Mouse (Mus musculus) adrenal gland, postnatal 25 days (tissue): ENCODE measurements at regions not wholly inside any gene's neighbourhood (a gene's known extent, or its start where the extent isn't known, plus 50 kb on each side); places are given as distances from the start of the nearest gene placed in this dataset.

Experiments used
- DNase-seq: peaks from one replicate; pipeline ENCODE4 v3.0.0; 2021; ENCODE audit warnings: mixed read lengths

DNA sequence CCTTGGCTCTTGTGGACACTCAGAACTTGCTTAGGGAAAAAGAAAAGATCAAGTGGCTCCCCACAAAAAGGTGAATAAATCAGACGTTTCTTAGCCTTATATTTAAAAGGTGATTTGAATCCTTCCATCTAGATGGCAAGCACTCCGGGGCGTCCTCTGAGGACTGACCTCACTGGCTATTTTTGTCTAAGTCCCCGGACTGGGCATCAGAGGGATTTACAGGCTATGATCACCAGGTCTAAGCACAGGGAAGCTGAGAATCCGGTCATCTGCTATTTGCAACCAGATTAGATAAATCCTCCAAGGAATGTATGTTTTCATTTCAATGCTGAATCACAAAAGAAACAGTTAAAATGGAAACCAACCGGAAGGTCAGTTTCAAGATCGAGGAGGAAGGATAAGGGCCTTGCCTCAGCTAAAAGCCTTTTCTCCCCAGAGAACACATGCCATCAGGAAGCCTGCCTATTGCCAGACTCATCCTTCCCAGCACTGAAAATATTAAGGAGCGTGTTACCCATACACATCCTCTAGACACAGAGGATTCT is 342.1 kb downstream of the Lpin1 start:
- DNase-seq: no peak

DNA sequence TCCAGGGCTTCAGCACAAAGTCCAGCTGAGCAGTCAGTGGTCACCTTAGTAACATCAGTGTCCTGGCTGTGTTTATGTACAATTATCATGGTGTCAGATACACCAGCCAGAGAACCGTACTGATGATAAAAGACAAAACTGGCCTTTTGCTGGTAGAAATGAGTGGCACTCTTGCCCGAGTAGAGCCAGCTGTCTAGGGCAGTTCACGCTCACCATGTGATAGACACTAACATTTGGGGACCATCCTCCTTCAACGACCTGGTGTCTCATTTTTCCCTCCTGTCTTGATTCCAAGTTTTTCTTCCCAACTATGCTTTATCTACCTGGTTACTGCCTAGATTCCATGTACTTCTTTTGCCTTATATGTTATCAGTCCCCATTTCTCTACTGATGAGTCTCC is 349.3 kb downstream of the Lpin1 start:
- DNase-seq: no peak

DNA sequence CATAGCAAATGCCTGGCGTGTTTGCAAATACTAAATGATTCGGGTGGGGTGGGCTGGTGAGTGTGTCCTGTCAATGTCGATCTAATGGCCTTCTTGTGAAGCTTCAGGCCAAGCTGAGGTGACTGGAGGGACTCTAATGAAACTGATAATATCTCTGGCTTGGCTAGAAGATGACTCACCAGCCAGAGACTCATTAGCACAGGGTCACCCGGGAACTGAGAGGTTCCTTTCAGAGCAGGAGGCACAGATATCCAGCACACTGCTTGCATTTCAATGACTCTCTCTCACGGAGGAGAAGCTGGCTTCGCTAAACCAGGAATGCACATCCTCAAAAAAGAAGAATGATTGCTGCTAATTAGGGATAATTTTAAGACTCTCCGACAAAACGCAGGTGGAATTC is 349.8 kb downstream of the Lpin1 start:
- no peak for DNase-seq

- no peak for DNase-seq
Observed at GRCm38 (mm10) chr12:16260501-16260900, 350.3 kb downstream of the Lpin1 start.

GRCm38 (mm10) chr12:16250621-16251020 is 360.1 kb downstream of the Lpin1 start:
- DNase-seq: no peak

- no peak for DNase-seq
Observed at GRCm38 (mm10) chr12:16250096-16250495, 360.7 kb downstream of the Lpin1 start.

DNA sequence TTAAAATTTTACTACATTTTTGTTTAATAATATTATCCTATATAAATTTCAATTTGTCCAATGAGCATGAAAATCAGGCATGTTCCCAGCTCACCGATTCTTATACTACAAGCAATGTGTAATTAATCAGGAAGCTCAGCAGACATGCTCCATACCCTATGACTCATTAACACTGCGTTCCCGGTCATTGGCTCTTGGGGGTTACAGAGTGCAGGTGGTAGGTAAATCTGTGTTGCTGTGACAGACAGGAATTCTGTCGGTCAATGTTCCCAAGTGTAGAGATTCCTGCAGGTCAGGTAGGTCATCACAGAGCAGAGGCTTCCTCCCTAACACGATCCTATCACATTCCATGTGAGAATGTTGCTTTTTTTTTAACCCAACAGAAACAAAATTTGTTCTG is 371.0 kb downstream of the Lpin1 start:
- no peak for DNase-seq

DNA sequence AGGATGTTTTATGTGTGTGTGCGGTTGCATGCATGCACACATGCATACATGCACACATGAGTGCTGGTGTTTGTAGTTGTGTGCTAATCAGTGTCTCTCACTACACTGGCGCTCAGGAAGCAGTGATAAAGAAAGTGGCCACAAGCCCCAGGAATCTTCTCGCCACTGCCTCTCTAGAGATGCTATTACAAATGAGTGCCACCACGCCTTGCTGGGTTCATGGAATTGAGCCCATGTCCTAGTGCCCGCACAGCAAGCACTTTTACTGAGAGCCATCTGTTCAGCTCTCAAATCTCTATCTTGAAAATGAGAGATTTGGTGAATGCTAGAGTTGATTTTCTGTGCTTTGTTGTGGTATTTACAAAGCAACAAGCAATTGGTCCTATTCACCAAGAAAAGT is 373.3 kb downstream of the Lpin1 start:
- no peak for DNase-seq

DNA sequence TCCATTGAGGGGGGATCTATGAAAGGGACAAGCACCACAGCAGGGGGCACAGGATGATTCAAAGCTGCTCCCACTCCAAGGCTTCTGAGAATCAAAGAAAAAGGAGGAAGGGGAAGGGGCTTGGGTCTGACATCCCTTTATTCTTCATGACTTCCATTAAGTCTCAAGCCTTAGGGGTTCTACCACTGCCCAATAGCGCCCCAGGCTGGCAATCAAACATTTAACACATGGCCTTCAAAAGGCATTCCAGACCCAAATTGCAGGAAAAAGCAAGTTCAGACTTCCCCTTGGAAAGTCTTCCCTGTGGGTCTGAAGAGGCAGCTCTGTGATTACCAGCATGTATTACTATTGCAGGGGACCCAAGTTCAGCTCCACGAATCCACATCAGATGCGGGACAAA is 377.2 kb downstream of the Lpin1 start:
- peak; percentile 12 for DNase-seq

- DNase-seq: no peak
Observed at GRCm38 (mm10) chr12:16232828-16233227, 377.9 kb downstream of the Lpin1 start.

GRCm38 (mm10) chr12:16232051-16232450 is 378.7 kb downstream of the Lpin1 start:
- DNase-seq: no peak

GRCm38 (mm10) chr12:16231093-16231492 is 379.7 kb downstream of the Lpin1 start:
- DNase-seq: no peak

GRCm38 (mm10) chr12:16225428-16225827 is 385.3 kb downstream of the Lpin1 start:
- no peak for DNase-seq

DNA sequence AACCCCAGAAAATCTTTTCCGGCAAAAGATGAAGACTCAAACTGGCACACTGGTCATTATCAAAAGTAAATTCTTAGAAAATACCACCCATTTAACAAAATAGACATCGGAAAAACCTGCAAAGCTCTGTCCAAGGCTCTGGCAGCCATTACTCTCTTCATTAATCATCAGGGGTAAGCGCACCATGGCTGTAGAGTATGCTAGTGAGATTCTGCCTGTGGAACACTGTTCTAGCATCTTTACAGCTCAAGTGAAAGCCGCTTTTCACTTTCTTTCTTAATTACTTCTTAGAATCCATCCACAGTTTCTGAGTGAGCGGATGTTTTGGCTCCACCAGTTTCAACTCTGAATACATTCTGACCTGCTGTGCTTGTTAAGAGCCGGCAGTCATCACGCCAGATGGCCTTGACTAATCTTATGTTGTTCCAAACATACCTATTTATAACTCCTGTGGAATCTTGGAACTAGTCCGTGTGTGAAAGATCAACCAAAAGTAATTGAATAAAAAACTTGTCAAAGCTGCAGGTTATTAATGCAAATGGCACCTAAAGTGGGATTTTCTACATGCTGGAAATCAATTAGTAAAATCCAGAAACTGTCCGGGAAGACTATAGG is 387.8 kb downstream of the Lpin1 start:
- DNase-seq: no peak

DNA sequence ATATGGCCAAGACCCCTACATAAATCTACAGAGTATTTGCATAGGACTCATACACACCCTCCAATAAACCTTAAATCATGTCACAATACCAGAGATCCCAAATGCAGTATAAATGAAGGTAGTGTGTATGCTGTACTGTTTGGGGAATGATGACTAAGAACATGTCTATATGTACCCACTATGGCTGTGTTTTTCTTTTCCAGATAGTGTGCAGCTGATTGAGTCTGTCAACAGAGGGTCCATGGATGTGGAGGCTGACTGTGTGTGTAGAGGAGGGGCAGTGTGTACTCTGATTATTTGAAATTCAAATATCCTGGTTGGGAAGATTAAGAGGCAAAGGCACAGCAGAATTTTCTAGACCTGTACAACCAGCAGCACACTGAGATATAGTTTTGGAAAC is 388.6 kb downstream of the Lpin1 start:
- DNase-seq: no peak

DNA sequence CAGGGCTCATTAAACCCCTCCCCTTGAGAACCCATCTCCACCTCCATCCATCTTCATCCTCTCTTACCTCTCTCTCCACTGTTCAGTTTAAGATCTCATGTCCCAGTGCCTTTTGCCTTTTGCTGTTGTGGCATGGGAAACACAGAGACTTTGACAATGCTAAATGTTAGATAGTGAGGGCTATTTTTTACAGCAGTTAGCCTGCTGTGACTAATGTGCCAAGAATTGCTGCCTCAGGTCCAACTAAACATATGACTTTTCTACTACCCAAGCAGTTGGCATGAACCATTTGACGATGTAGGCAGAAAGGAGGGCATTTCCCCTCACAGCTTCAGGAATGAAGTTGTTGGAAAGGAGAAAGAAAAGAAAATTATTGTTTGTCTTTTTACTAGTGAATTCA is 389.6 kb downstream of the Lpin1 start:
- no peak for DNase-seq

- no peak for DNase-seq
Observed at GRCm38 (mm10) chr12:16220561-16220960, 390.2 kb downstream of the Lpin1 start.

GRCm38 (mm10) chr12:16218906-16219305 is 391.9 kb downstream of the Lpin1 start:
- DNase-seq: no peak

DNA sequence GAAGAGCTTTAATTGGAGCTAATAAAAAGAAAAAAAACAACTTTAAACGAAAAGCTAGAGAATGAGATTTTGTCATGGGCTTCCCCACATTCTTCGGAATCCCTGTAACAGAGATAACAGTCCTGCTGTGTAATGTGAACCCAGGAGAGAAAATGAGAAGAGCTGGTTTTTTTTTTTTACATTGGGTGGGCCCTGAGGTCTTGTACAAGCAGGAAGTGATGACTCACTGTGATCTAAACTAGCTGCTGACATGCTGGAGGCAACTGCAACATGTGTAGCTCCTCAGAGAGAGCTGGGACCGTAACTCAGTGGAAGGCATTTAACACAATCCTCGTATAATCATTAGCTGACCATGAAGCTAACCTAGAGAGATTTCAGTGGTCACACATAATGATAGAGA is 393.8 kb upstream of the Trib2 start:
- no peak for DNase-seq

DNA sequence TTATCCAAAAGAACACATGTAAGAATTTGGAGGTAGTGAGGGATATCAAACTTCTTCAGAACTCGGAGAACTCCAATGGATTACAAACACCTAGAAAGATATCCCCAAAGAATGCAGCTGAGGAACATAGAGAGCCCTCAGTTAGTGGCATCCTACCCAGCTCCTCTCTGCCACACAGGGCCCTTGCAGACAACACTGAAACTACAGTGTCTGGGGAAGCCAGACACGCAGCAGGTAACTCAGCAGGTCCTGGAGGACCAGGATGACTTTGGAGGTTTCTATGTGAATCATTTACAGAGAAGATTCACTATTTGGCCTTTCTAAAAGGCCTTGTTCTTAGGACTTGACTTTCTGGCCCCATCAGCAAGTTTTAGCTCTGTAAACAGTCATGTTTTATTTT is 393.4 kb upstream of the Trib2 start:
- no peak for DNase-seq

DNA sequence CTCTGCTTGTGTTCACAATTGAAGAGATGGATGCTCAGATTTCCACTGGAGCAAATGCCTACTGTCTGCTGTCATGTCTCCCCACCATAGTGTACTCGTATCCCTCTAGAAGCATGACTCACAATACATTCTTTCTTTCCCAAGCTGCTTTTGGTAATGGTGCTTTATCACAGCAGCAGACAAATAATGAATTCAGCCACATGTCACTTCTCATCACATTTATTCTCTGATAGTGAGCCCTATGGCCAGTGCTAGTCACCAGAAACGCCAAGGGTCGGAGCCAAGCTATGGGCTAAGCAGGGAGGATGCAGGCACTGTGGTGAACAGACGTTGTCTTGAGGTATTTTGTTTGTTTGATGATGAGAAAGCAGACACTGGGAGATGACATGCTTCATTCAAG is 388.2 kb upstream of the Trib2 start:
- DNase-seq: no peak

- DNase-seq: no peak
Observed at GRCm38 (mm10) chr12:16196917-16197316, 380.2 kb upstream of the Trib2 start.

DNA sequence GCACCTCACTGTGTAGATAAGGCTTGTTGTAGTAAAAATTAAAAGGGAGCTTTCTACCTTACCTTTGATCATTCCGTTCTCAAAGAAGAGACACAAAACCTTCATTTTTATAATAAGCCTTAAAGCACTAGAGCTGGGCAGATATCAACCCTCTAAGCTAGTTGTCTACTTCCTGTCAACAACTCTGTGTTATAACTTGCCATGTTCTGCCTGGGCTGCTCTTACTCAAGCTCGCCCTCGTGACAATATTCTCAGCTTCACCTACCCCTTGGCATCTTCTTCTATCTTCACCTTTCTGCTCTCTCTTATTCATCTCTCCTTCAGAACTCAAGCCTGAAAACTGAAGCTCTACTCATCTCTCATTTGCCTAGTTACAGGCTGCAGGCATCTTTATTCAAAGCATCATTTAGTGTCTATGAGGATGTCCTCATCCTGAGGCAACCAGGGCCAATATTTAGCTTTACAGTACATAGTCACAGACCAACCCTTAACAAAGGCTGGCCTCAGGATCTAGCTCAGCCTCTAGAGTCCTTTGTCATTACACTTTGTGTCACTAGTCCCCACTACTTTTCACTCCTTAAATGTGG is 375.2 kb upstream of the Trib2 start:
- no peak for DNase-seq

DNA sequence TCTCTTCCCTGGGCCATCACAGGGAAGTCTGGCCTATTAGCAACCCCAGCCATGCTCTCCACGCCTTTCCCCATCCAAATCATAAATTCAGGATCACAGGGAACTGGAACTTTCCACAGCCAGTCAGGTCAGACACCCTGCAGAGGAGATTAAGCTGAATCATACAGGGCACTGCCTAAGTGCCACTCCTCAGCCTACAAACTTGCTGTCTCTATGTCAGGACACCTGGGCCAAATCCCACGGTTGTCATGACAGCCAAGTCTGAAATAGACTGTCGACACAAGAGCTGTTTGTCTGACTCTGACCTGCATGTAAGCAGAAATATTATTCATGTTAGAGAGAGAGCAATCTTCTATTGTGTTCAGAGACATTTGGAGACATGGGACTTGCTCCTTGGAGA is 374.0 kb upstream of the Trib2 start:
- DNase-seq: no peak
